Mouse (Mus musculus): ENCODE results near the gene Prtg. TPM values are rescaled to one million over a fixed set of nuclear protein-coding genes. Genes with fewer than 3 reads are reported as not detected.

Gene Prtg
- total RNA-seq (2012; rRNA removed): not detected in 2 replicates
- polyA plus RNA-seq (2012; ENCODE audit: insufficient read depth in 1 of 2, insufficient read length in 2 of 2, low read depth in 1 of 2, low replicate concordance in 2 of 2, missing spikeins in 1 of 2): not detected

DNA sequence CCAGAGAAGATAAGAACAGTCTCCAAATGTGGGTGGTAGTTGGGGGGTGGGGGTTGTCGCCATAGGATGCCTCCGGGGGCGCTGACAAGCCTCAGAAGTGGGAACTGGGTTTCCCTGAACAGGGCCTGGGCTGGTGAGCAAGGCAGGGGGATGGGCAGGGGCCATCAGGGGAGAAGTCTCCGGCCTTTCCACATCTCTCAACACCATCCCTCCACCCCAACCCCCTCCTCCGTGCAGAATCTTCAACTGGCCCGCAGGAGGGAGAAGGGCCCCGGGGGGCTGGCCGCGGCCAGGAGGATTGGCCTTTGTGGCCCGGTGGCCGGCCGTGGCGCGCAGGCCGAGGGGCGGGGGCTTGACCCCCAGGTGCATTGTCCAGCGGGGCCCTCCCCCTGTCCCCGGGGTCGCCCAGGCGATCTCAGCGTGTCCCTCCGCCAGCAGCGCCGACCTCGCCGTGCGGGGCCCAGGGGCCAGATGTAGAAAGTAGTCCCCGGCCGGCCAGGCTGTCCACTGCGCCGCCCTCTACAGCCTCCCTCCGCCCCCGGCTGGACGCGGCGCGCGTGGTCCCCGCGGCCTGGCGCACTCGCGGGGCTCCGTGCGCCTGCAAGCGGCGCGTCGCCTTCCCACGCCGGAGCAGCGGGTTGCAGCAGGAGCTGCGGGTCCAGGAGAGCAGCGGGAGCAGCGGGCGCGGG lies at the start of gene Prtg:
Gene Prtg (plus strand): TSS at position 144 of the 689 bp plus-strand sequence.
- no peak for DNase-seq (ENCODE audit: low read depth, low spot score)
- H3K9ac ChIP-seq (ENCODE audit: control insufficient read depth, low read depth, low read length, poor library complexity, severe bottlenecking): no peak within 1 kb of the TSS
- H3K4me1 ChIP-seq (ENCODE audit: control insufficient read depth in 1 of 2, insufficient read depth in 2 of 2, low read length in 2 of 2): 0 out of 4 replicates have a peak, but pooled peaks cover 0 to 3% of the 10 kb centered on the region in 2 experiments
- H3K27me3 ChIP-seq (ENCODE audit: control insufficient read depth in 1 of 2, insufficient read depth in 2 of 2, low read length in 2 of 2): peaks cover 3 to 18% of the 10 kb centered on the region in 2 experiments; a peak in 3 of 4 replicates
- TF ChIP-seq RCOR1 (IDR thresholded peaks at IDR 0.05; ENCODE audit: low read depth, low read length): no peak
- no peak for TF ChIP-seq ZKSCAN1 (IDR thresholded peaks at IDR 0.05; ENCODE audit: low read depth, low read length)
- no peak for TF ChIP-seq MEF2A (IDR thresholded peaks at IDR 0.05; ENCODE audit: extremely low read depth, insufficient replicate concordance, low read depth, low read length, poor library complexity, severe bottlenecking)
- no peak for TF ChIP-seq NELFE (IDR thresholded peaks at IDR 0.05; ENCODE audit: low read depth, low read length)
- TF ChIP-seq E2F4 (IDR thresholded peaks at IDR 0.05; ENCODE audit: borderline replicate concordance, low read depth, low read length): no peak
- no peak for TF ChIP-seq USF2 (IDR thresholded peaks at IDR 0.05; ENCODE audit: borderline replicate concordance in 1 of 2, insufficient read depth in 1 of 2, low read depth in 1 of 2, low read length in 2 of 2)
- TF ChIP-seq SMC3 (IDR thresholded peaks at IDR 0.05; ENCODE audit: low read depth, low read length): no peak
- TF ChIP-seq ELF1 (IDR thresholded peaks at IDR 0.05; ENCODE audit: low read depth, low read length): no peak
- TF ChIP-seq MAFK (IDR thresholded peaks at IDR 0.05; ENCODE audit: borderline replicate concordance, low read depth, low read length): no peak
- TF ChIP-seq KAT2A (conservative IDR thresholded peaks at IDR 0.05; ENCODE audit: low read depth, low read length): no peak
- TF ChIP-seq GATA1 (IDR thresholded peaks at IDR 0.05; ENCODE audit: low read depth, low read length): no peak
- TF ChIP-seq MYC (IDR thresholded peaks at IDR 0.05; ENCODE audit: low read depth, low read length): no peak
- TF ChIP-seq SIN3A (IDR thresholded peaks at IDR 0.05; ENCODE audit: low read length): no peak
- TF ChIP-seq TCF12 (IDR thresholded peaks at IDR 0.05; ENCODE audit: low read depth, low read length): no peak
- TF ChIP-seq HCFC1 (IDR thresholded peaks at IDR 0.05; ENCODE audit: low read depth, low read length): no peak
- TF ChIP-seq ZNF384 (IDR thresholded peaks at IDR 0.05; ENCODE audit: low read depth, low read length): no peak
- no peak for TF ChIP-seq ETS1 (IDR thresholded peaks at IDR 0.05; ENCODE audit: low read depth, low read length)
- TF ChIP-seq ZC3H11A (IDR thresholded peaks at IDR 0.05; ENCODE audit: low read depth, low read length): no peak
- no peak for TF ChIP-seq UBTF (IDR thresholded peaks at IDR 0.05; ENCODE audit: borderline replicate concordance, insufficient read depth, low read depth, low read length)
- no peak for TF ChIP-seq USF1 (IDR thresholded peaks at IDR 0.05; ENCODE audit: low read depth, low read length)
- no peak within 1 kb of the TSS for H3K27ac ChIP-seq (ENCODE audit: control insufficient read depth, low read depth, low read length)
- H3K9me3 ChIP-seq (replicated peaks; ENCODE audit: insufficient read depth, low read length): no peaks in the 10 kb centered on the region
- H3K79me2 ChIP-seq (ENCODE audit: control insufficient read depth, insufficient read depth, low read length, poor library complexity): no peaks in the 10 kb centered on the region
- no peaks in the 10 kb centered on the region for H3K36me3 ChIP-seq (ENCODE audit: control insufficient read depth in 1 of 2, insufficient read depth in 2 of 2, low read length in 2 of 2)
- no peak within 1 kb of the TSS for H3K4me3 ChIP-seq (ENCODE audit: control insufficient read depth in 1 of 2, insufficient read depth in 1 of 2, low read depth in 2 of 2, low read length in 2 of 2)

All from MEL (cell line).